Mouse (Mus musculus) layer of hippocampus, adult 9-11 months (tissue): ENCODE measurements around the gene Ppig.

ENCODE experiments used
- DNase-seq: peaks from one replicate; pipeline ENCODE4 v3.0.0; 2022

Ppig gene

DNA sequence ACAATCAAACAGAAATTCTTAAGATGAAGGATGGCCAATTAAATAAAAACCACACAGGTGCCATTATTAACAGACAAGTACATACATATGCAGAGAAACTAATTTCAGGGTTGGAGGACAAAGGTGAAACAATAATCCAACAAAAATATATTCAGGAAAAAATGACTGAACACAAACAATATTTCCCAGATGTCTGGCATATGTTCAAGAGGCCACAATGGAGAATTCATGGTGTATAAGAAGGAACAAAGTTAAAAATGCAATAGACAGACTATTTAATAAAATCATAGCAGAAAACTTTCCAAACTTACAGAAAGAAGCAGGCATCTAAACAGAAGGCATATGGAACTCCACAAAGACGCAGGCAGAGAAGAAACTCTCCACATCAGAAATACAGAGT is 42.4 kb downstream of the Ppig start:
- no peak for DNase-seq

- peak; percentile 29 for DNase-seq
Measured at GRCm38 (mm10) chr2:69773331-69773730, 51.0 kb downstream of the Ppig start.

DNA sequence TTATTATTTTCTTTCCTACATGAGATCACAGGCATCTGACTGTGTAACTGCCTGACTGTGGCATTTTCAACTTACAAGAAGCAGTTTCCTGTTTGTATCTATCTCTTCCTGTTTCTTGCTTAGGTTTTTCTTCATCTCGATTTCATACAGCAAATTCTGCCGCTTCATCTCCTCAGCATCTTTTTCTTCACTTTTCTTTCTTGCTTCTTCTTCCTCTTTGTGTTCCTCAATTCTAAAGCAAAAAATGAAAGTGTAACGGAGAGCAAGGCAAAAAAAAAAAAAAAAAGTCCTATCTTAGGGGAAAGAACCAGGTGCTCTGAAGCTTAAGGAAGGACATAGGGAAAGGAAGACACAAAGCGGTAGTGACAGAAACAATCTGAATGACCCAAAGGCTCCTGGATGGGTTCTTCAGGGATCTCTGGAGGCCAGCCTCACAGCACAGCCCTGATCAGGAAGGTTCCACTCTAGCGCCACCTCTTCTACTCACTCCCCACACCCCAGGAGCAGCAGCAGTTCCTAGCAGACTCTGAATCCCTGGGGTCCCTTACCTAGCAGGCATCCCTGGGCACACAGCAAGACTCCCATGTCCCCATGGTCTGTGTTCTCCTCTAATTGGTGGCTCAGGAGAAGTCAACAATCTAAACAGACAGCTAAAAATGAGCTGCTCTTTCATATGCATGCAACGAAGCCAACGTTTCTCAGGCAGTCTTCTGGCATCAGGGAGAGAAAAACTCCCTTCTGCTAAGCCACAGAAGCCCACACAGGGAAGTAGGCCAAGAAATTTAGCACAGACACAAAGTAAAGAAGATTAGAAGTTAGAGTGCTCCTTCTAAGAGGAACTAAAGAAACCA is 55.9 kb downstream of the Ppig start:
- peak; percentile 28 for DNase-seq

DNA sequence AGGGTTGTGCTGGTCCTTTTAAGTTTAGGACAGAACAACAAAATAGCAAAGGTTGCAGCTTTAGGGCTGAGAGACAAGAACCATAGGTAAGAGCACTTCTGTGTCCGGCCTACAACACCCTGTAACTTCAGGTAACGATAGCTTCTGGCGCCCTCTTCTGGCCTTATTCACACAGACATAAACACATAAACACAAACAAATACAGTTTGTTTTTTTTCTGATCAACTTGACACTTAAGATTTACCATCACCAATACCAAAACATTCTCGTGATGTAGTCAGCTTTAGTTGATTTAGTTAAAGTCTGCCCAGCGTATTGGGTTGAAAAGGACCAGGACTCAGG is 56.5 kb downstream of the Ppig start:
- DNase-seq, result no peak

- DNase-seq, result no peak
Measured at GRCm38 (mm10) chr2:69788974-69789373, 66.6 kb downstream of the Ppig start.

DNA sequence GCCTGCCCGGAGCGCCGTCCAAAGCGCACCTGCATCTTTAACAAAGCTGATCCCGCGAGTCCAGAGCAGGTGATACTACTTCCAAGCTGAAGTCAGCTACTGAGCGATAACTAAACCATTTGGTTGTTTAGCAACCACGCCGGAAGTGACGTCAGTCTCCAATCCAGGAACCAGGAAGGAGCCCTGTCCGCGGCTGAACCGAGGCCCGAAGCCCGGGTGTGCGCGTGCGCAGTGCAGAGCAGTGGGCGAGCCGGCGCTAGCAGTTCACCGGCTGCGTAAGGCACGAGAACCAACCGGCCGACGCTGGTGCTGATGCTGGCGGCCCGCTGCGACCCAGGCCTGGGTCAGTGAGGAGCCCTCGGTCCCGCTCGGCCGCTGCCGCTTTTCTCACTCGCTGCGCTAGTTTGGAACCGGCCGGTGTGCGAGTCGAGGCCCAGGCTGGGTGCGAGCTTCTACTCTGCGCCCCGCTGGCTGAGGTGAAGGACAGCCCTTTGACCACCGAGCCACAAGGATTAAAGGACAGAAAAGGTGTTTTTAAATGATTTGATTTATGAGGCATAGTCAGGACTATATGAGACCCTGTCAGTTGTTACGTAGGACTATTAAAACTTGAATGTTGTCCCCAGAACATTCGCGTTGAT is 67.2 kb downstream of the Ppig start, which contains the start of the genes Ccdc173 and Phospho2:
Gene Ccdc173 (minus strand): TSS at position 147 of the 641 bp plus-strand sequence.
Gene Phospho2 (plus strand): TSS at position 195 of the 641 bp plus-strand sequence.
- DNase-seq, result peak; percentile 98

DNA sequence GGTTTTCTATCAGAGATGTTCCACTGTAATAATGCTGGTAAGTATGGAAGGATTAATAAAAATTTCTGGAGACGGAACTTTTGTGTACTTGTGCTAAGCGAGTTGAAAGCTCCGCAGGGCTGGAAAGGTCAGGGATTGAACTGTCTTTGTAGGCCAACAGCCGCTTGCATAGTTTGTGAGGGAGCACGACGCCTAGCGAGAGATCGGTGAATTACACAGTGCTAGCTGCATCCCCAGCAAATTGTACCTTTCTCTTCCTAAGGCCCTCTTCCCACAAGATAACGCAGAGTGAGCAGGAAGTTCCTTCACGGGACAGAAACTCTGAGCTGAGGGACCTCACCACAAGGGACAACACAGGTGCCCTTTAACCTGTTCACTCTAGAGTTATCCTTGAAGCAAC is 67.9 kb downstream of the Ppig start:
- peak; percentile 77 for DNase-seq

GRCm38 (mm10) chr2:69790722-69791121 is 68.4 kb downstream of the Ppig start:
- no peak for DNase-seq

DNA sequence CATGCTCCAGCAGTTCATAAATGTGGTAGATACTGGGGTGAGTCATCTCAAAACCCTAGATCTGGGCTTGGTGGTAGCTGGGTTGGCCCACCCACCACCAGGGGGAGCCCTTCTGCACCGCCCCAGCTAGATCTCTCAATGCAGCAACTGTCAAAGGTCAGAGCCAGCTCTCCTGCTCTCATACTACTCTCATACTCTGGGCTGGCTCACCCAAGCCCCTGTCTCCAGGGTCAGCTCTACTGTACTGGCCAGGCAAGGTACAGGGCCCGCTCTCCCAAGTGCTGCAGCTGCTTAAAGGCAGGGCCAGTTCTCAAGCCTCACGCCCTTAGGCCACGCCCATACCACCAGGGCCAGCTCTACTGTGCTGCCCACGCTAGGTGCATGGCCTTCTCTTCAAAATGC is 80.6 kb downstream of the Ppig start:
- DNase-seq, result no peak
